Mouse (Mus musculus): Measurements from ENCODE around the gene Hat1. TPM values are rescaled to one million over a fixed set of nuclear protein-coding genes. Genes with fewer than 3 reads are reported as not detected.

Hat1 gene
- total RNA-seq (2017) = 67.0 to 78.5 TPM (median 73.6 TPM) in 3 replicates

DNA sequence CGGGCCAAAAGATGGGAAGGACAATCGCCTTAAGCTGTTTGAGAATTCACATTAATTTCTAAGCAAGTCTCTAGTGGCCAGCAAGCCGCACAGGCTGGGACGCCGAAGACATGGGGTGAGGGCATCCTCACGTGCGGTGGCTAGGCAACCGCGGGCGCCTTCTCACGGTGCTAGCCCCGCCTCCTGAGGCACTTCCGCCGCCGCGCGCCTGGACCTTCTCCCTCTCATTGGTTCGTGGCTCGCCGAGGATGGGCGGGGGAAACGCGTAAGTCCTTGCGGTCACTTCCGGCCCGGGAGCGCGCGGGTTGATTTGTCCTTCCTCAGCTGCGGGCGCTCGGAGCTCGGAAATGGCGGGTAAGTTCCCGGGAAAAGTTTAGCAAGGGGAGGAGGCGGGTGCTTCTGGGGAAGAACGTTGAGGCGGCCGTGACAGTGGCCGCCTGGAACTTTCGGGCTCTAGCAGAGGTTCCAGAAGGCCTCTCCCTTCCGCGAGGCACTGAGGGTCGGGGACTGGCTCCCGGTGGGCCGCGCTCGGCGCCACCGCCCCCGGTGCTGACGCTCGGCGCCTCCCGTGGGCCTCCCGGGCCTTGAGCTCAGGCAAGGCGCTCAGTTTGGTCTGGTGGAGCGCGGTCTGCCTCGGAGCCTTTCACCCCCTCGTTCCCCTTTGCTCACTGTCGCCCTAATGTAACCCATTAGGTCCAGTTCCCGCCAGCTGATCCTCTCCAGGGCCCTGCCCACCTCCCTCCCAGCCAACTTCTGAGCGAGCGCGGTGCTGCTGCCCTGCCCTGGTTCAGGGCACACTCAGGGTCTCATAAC lies at the start of gene Hat1:
Hat1 (plus strand) TSS at position 8 of the 813 bp plus-strand sequence.
- ATAC-seq (replicated peaks; ENCODE audit: insufficient number of reproducible peaks, low FRiP score, low TSS enrichment, poor library complexity, severe bottlenecking) = peak; percentile 99

DNA sequence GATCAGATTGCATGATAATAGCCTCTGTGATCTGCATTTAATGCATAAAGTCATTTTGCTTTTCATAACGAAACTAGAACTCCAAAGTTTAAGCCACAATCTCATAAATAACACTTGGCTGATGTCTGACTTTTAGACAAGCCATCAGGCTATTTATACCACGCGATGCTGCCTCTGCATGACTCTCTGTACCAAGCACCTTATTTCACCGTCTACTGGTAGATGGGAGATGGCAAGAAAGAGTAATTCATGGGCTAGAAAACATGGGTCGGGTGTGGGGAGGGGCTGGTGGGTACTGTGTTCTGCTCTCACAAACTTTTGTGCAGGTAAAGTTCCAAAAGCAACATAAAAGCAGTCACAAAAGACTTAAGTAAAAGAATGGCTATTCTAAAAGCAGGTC lies 48.6 kb upstream of the Hat1 start:
- no peak for ATAC-seq (replicated peaks; ENCODE audit: insufficient number of reproducible peaks, low FRiP score, low TSS enrichment, poor library complexity, severe bottlenecking)

DNA sequence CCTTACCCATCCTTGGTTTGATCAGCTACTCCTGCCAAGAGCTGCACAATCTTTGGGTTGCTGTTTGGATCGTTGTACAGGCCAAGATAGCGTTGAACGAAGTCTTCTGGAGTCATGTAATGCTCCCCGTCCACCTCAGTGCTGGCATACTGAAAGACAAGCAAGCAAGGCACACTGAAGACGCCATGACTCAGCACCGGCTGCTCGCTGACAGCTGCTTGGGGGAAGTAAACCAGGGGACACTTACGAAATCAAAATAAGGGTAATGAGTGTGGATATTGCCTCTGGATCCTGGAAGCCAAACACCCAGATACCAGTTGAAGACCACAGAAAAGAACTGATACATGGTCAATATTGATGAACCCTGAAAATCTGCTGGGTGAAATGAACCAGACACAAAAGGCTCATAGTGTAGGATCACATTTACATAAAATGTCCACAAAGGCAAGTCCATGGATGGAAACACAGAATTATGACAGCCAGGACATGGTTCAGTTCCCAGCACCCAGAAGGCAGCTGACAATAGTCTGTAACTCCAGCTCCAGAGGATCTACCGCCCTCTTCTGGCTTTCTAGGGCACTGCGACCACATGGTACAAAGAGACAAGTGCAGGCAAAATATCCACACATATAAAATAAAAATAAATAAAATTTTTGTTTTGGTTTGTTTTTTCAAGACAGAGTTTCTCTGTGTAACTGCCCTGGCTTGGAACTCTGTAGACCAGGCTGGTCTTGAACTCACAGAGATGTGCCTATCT lies 44.7 kb upstream of the Hat1 start:
- peak; percentile 79; the same call in 1 of the 2 replicates for ATAC-seq (replicated peaks; ENCODE audit: insufficient number of reproducible peaks, low FRiP score, low TSS enrichment, poor library complexity, severe bottlenecking)

DNA sequence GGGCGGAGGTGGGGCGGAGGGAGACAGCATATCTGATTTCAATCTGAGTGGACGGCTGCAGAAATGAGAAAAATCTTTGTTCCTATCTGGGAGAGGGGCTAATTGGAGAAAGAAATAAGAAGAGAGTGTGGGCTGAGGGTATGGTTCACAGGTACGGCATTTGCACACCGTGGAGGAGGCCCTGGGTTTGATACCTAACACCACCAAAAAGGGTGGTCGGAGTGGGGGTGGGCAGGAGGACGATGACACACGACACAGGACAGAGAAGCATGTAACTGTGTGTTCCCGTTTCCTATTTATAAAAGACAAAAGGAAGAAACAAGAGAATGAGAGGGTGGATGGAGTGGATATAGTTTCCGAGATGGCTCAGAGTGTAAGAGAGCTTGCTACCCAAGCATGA lies 41.6 kb upstream of the Hat1 start:
- ATAC-seq (replicated peaks; ENCODE audit: insufficient number of reproducible peaks, low FRiP score, low TSS enrichment, poor library complexity, severe bottlenecking) = no peak

DNA sequence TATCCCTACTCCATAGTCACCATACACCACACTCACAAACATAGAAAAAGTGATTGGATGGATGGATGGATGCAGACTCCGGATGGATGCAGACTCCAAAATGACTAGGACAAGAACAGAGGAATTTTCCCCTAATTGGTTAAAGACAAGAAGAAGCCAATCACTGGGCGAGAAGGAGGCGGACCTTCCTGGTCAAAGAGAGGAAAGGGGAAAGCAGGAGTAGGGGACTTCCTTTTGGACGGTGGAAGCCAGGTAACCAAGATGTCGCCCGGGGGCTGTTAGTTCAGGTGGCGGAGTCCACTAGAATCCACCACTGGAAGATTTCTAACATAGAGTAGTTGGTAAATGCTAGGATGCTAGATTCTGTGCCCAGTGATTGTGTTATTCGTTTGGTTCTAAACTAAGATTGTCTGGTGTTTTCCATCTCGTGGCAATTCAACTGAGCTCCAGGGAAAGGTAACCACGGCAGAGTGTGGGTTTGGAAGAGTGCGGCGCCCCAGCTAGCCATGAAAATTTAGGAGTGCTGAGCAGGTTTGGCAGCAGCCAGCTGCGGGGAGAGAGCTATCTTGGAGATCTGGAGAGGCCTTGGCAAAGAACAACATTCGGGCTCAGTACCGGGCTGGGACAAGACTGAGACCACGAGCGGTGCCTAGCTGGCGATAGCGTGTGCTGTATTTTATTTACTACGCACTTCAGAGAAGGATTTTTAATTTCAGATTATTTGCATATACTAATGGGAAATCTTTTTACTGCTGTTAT lies 40.8 kb upstream of the Hat1 start:
- ATAC-seq (replicated peaks; ENCODE audit: insufficient number of reproducible peaks, low FRiP score, low TSS enrichment, poor library complexity, severe bottlenecking) = no peak

DNA sequence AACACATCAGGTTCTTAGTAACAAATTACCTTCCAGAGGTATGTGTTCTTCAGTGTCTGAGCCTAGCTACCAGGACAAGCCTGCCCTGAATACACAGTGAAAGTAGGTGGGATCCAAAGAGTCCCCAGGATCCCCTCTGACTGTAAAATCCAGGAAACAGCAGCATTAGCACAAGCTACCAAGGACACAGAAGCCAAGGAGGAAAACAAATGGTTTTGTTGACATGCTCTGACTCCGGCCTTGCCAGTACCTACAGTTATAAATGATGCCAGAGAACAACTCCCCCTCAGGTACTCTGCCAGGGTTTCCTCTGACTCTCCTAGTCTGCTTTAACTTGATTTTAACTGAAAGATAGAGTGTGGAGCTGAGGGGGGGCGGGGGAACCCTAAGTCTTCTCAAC lies 39.2 kb upstream of the Hat1 start:
- ATAC-seq (replicated peaks; ENCODE audit: insufficient number of reproducible peaks, low FRiP score, low TSS enrichment, poor library complexity, severe bottlenecking) = no peak

DNA sequence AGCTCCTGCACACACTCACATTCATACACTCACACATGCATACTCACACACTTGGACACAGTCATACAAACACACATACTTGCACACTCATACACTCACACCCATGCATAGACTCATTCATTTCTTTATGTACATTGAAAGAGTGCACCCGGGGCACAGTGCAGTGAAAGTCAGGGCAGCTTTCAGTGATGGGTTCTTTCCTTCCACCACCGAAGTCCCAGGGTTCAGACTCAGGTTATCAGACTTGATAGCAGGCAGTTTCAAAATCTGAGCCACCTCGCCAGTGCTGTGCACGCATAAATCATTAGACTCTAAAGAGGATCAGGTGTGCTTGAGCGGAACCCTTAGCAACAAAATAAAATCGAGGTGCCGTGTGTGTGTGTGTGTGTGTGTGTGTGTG lies 38.6 kb upstream of the Hat1 start:
- no peak for ATAC-seq (replicated peaks; ENCODE audit: insufficient number of reproducible peaks, low FRiP score, low TSS enrichment, poor library complexity, severe bottlenecking)

DNA sequence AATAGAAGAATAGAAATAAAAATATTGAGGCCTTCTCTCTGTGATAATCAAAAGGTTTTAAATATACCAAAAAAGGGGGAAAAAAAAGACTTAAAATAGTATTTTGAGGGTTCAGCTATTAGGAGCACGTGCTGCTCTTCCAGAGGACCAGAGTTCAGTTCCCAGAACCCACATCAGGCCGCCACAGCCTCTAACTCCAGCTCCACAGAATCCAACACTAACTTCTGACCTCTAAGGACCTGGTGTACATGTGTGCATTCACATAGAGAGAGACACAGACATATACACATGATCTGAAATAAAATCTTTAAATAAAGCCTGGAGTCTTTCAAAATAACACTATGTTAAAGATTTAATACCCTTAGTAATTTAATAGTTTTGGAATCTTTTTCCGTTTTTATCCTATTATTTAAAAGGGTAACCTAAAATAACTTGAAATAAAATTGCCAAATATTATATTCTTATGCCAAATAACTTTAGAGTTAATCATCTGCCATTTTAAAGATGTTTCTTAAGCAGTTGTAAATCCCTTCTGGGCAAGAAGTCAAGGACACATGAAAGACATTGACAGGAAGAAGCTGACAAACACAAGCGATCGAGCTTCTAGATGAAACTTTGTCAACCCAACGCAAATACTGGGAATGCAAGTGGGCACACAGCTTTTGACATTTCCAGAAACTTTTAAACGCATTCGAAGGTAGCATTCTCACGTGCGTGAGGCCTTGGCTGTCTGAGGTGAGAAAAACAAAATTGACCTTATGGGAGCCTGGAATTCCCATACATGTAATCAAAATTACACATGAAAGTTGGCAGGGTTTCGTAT lies 37.6 kb upstream of the Hat1 start:
- ATAC-seq (replicated peaks; ENCODE audit: insufficient number of reproducible peaks, low FRiP score, low TSS enrichment, poor library complexity, severe bottlenecking) = no peak

DNA sequence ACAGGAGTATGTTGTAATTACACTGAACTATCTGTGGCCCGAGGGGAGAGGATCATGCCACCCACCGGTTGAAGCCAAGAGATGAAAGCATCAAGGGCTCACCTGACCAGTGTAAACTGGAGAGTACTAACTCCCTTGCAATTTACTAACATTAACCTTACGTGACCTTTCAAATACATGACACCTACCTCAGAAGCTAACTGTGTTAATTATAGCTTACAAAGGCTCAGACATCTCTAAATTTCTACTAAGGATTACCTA lies 37.1 kb upstream of the Hat1 start:
- ATAC-seq (replicated peaks; ENCODE audit: insufficient number of reproducible peaks, low FRiP score, low TSS enrichment, poor library complexity, severe bottlenecking) = no peak

DNA sequence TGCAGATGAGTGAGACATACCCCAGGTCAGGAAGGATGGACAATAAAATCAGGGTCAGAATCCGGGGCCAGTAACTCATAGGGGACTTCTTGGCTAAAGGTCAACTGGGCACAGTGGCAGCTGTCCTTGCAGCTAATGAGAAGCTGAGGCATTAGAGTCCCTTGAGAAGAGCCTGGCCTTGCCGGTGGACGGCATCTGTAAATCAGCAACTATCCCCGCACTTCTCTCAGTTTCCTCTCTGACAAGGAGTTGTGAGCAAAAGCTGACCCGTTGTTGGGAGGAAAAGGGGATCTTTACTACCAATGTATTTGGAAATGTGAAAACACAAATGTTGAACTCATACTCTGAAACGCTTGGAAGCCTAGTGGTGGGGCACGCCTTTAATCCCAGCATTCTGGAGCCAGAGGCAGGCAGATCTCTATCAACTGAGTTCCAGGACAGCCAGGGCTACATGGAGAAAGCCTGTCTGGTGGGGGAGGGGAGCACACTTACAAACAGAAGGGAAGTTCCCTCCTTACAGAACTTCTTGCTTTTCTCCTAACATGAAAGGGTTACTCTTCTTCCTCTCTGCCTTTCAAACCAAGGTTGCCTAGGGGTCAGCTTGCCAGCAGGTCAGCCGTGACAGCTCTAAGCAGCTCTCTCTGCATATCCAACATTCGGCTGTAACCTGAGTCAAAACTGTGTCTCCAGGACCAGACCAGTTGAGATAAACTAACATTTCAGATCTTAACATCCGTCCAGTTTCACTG lies 35.3 kb upstream of the Hat1 start:
- ATAC-seq (replicated peaks; ENCODE audit: insufficient number of reproducible peaks, low FRiP score, low TSS enrichment, poor library complexity, severe bottlenecking) = peak; percentile 79; the same call in 1 of the 2 replicates

DNA sequence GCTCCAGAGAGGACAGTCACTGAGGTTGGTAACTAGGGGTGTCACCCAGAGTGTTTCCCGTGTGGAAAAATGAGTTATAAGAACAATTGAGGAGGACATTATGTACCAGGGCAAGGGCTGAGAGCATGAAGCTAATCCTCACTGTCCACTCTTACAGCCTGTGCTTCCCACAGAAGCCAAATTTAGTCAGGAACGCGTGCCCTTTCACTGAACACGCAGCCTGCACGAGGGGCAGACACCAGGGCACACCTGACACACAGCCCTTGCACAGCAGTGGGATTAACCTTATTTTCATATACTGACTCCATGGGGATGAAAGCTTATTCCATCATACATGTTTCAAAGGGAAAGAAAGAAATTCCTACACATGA lies 34.7 kb upstream of the Hat1 start:
- no peak for ATAC-seq (replicated peaks; ENCODE audit: insufficient number of reproducible peaks, low FRiP score, low TSS enrichment, poor library complexity, severe bottlenecking)

DNA sequence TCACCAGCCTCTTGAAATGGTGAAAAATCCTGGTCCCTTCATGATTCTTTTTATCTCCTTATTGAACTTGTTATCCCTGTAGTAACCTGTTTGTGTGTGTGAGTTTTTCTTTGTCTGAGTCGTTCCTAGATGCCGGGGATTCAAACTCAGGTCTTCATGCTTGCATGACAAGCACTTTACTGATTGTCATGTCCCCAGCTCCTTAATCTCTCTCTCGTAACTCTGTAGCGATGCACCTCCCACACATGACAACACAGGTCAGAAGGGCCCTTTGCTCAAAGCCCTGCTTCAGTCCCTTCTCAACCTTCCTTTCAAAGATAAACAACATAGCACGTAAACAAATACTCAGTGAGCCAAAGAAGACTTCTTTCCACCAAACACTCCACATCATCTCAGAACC lies 30.4 kb upstream of the Hat1 start:
- ATAC-seq (replicated peaks; ENCODE audit: insufficient number of reproducible peaks, low FRiP score, low TSS enrichment, poor library complexity, severe bottlenecking) = no peak

DNA sequence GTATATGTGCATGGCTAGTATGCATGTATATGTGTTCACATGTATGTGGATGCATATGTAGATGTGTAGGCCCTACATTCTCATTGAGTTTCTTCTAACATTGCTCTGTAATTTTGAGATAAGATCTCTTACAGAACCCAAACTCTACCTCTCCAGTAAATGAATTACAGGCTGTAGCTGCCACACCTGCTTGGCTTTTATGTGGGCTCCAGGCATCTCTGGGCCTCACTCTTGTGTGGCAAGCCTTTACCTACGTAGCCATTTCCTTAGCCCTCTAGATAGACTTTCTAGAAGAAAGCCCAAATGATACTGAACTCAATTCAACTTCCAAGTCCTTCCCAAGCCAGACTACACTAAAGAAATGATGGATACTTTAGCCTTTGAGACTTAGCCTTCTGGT lies 28.6 kb upstream of the Hat1 start:
- no peak for ATAC-seq (replicated peaks; ENCODE audit: insufficient number of reproducible peaks, low FRiP score, low TSS enrichment, poor library complexity, severe bottlenecking)

DNA sequence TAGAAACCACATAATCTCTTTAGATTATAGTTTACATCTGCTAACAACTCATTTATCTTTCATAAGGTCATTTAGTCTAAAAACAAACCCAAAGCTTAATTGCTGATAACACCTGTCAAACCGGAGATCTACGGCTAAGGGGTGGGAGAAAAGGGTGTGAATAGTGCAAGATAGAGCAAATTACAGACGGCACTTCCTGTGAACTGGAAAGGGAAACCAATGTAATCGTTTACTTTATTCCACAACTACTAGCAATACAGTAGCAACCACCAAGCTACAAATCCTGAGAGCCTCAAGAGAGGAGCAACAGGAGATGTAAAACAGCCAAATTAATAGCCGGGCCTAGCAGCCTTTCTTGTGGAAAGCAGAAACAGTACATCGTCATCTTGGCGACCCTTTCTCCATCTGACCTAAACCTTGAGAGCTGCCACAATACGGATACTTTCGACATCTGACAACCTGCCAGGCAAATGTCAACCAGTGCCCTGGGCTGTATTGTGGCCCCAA lies 22.1 kb upstream of the Hat1 start:
- ATAC-seq (replicated peaks; ENCODE audit: insufficient number of reproducible peaks, low FRiP score, low TSS enrichment, poor library complexity, severe bottlenecking) = peak; percentile 36; the same call in 1 of the 2 replicates

DNA sequence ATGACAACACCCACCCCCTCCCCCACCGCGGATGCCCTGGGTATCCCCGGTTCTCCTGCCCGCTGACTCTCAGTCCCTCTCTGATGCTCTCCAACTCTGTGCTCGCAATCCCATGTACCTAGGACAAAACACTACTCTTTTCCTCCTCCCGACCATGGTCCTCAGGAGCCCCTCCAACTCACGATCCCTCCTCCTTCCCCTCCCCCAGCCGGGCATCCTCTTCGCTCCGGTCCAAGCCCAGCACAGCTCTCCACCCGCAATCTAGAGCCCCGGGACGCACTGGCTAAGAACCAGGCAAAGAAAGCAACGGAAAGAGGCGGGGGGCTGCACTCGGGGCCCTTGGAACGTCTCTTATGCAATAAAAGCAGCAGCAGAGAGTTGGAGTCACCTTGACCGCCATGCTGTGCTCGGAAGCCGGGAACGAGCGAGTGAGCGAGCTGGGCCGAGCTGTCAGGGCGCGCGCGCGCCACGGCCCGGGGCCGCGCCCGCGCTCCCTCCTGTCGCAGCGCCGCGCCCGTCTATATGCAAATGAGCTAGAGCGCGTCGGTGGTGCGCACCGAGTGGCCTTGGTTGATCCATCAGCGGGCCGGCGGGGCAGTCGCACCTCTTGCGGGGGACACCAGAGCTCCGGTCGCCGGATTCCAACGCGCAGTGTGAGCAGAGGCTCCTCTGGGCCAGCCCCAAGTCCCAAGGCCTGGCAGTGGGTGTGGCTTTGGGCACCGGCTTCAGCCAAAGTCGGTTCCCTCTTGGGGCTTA lies 21.5 kb upstream of the Hat1 start, which contains the start of gene Slc25a12:
Slc25a12 (minus strand) TSS at position 625 of the 756 bp plus-strand sequence.
- peak; percentile 89 for ATAC-seq (replicated peaks; ENCODE audit: insufficient number of reproducible peaks, low FRiP score, low TSS enrichment, poor library complexity, severe bottlenecking)

DNA sequence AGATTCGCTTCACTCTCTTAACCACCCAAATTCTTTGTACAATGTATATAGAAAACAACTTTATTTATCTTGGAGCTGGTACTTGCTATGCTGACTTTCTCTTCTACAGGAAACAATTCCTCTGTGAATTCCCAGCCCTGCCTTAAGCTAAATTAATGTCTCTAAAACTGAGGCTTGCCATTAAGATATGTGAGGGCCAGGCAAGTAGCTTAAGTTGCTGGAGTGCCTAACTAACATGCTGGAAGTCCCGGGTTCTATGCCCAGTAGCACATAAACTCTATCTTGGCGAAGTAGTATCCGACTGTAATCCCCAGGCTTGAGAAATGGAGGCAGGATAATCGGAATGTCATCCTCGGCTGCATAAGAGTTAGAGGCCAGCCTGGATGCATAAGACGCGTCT lies 20.7 kb upstream of the Hat1 start:
- ATAC-seq (replicated peaks; ENCODE audit: insufficient number of reproducible peaks, low FRiP score, low TSS enrichment, poor library complexity, severe bottlenecking) = no peak

DNA sequence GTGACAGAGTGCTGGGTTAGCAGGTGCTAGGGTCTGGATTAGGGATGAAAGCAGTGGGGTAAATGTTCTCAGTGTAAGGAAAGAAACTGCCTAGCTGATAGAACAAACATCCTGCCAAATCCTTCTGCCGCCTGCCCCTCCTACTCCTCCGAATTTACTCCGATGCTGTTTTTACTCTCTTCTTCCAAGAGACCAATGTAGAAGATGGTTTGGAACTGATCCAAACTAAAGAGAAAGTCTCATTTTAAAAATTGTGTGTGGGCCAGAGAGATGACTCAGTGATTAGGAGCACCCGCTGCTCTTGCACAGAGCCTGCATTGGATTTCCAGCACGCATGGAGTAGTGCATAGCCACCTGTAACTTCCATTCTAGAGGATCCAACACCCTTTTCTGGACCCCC lies 17.0 kb upstream of the Hat1 start:
- no peak for ATAC-seq (replicated peaks; ENCODE audit: insufficient number of reproducible peaks, low FRiP score, low TSS enrichment, poor library complexity, severe bottlenecking)

Measured in monocyte, adult 5-6 weeks (primary cell).